Mouse (Mus musculus) c-Kit-positive CD71-positive TER-119-negative erythroid progenitor cells, embryonic 14.5 days (primary cell): ENCODE measurements at regions not wholly inside any gene's neighbourhood (a gene's known extent, or its start where the extent isn't known, plus 50 kb on each side); places are given as distances from the start of the nearest gene placed in this dataset.

Source experiments
- DNase-seq: peaks from one replicate; pipeline ENCODE4 v3.0.0-alpha.2; 2013; ENCODE audit warnings: low read depth

GRCm38 (mm10) chr2:8628007-8628406 is 1118.6 kb upstream of the Celf2 start:
- DNase-seq: no peak

- no peak for DNase-seq
Measured at GRCm38 (mm10) chr2:8628485-8629208, 1119.3 kb upstream of the Celf2 start.

- no peak for DNase-seq
Measured at GRCm38 (mm10) chr2:8638082-8638481, 1128.7 kb upstream of the Celf2 start.

- no peak for DNase-seq
Measured at GRCm38 (mm10) chr2:8639282-8639681, 1129.9 kb upstream of the Celf2 start.

- DNase-seq: no peak
Measured at GRCm38 (mm10) chr2:8645463-8645862, 1136.1 kb upstream of the Celf2 start.

- DNase-seq: no peak
Measured at GRCm38 (mm10) chr2:8660544-8660943, 1151.2 kb upstream of the Celf2 start.

GRCm38 (mm10) chr2:8673751-8674378 is 1164.5 kb upstream of the Celf2 start:
- peak; percentile 13 for DNase-seq

- no peak for DNase-seq
Measured at GRCm38 (mm10) chr2:8675537-8675936, 1166.2 kb upstream of the Celf2 start.

- DNase-seq: no peak
Measured at GRCm38 (mm10) chr2:8676546-8676945, 1167.2 kb upstream of the Celf2 start.

- no peak for DNase-seq
Measured at GRCm38 (mm10) chr2:8690846-8691643, 1181.7 kb upstream of the Celf2 start.

- DNase-seq: no peak
Measured at GRCm38 (mm10) chr2:8729306-8729705, 1151.7 kb upstream of the 4930412O13Rik start.

GRCm38 (mm10) chr2:8754142-8754541 is 1126.9 kb upstream of the 4930412O13Rik start:
- DNase-seq: peak; percentile 3

- no peak for DNase-seq
Measured at GRCm38 (mm10) chr2:8756546-8756945, 1124.5 kb upstream of the 4930412O13Rik start.

- DNase-seq: no peak
Measured at GRCm38 (mm10) chr2:8770636-8771035, 1110.4 kb upstream of the 4930412O13Rik start.

GRCm38 (mm10) chr2:8781152-8781935 is 1099.7 kb upstream of the 4930412O13Rik start:
- DNase-seq: no peak

GRCm38 (mm10) chr2:8782225-8782624 is 1098.8 kb upstream of the 4930412O13Rik start:
- DNase-seq: no peak

GRCm38 (mm10) chr2:8802061-8802460 is 1079.0 kb upstream of the 4930412O13Rik start:
- DNase-seq: no peak

- no peak for DNase-seq
Measured at GRCm38 (mm10) chr2:8809609-8810008, 1071.4 kb upstream of the 4930412O13Rik start.

GRCm38 (mm10) chr2:8818127-8818526 is 1062.9 kb upstream of the 4930412O13Rik start:
- no peak for DNase-seq

GRCm38 (mm10) chr2:8825406-8825805 is 1055.6 kb upstream of the 4930412O13Rik start:
- DNase-seq: no peak
